Mouse (Mus musculus) small intestine, adult 2 months (tissue): Measurements from ENCODE around the gene Ubxn2a. TPM values are rescaled to one million over a fixed set of nuclear protein-coding genes. Genes with fewer than 3 reads are reported as not detected.
"Not testable (repeated sequence)": the region's sequence is repeated elsewhere in the genome, so short reads cannot be mapped to it uniquely, and the experiment has no call there.

ENCODE experiments used
- H3K27ac ChIP-seq: fragments of 200-500 bp; 2 replicates; pipeline ENCODE4 v1.5.1; 2012; ENCODE audit warnings: low read depth, low read length, control low read depth, inconsistent platforms; ENCODE audit not compliant: insufficient read depth
- H3K27me3 ChIP-seq: fragments of 200-500 bp; 2 replicates; pipeline ENCODE4 v1.6.1; 2012; ENCODE audit warnings: mild to moderate bottlenecking, moderate library complexity, low read length, inconsistent platforms; ENCODE audit not compliant: control insufficient read depth, insufficient read depth
- H3K36me3 ChIP-seq: fragments of 200-500 bp; 2 replicates; pipeline ENCODE4 v1.6.1; 2012; ENCODE audit warnings: mild to moderate bottlenecking, low read length, control low read depth, inconsistent platforms; ENCODE audit not compliant: control insufficient read depth, insufficient read depth
- H3K4me1 ChIP-seq: fragments of 200-500 bp; 2 replicates; pipeline ENCODE4 v1.6.1; 2012; ENCODE audit warnings: low read length, inconsistent platforms, mixed read lengths; ENCODE audit not compliant: control insufficient read depth, insufficient read depth, insufficient read length
- H3K4me3 ChIP-seq: fragments of 200-500 bp; 2 replicates; pipeline ENCODE4 v1.5.1; 2012; ENCODE audit warnings: low read depth, mild to moderate bottlenecking, control low read depth, inconsistent platforms, low read length, moderate library complexity
- CTCF ChIP-seq: fragments of 200-500 bp; IDR thresholded peaks from 2 replicates; pipeline ENCODE4 v1.5.1; 2012; ENCODE audit warnings: low read depth, mild to moderate bottlenecking, control low read depth, inconsistent platforms, low read length, moderate library complexity, mixed read lengths; ENCODE audit not compliant: insufficient replicate concordance, insufficient read length; ENCODE audit errors: extremely low read depth
- POLR2A ChIP-seq: fragments of 200-500 bp; IDR thresholded peaks from 2 replicates; pipeline ENCODE4 v1.6.1; 2012; ENCODE audit warnings: low read depth, mild to moderate bottlenecking, control low read depth, inconsistent platforms, low read length, moderate library complexity
- WGBS: fragments of 180-500 bp; shearing (Covaris S2); methylation state at CpG from one replicate; pipeline ENCODE4 v1.1.7; 2018; 5-methylcytosine and 5-hydroxymethylcytosine counted together
- polyA plus RNA-seq: library from polyadenylated mRNA; depleted of rRNA; stranded (reverse); fragments of >200 nt; gene quantifications from 2 replicates; pipeline ENCODE4 v1.2.3, GENCODE M21; 2012

The Ubxn2a gene
- polyA plus RNA-seq, 1 experiment: 12.2 TPM

- Histone ChIP-seq H3K27me3 (no peaks in the 10 kb centered on the region), H3K4me1 (peaks cover 10% of the 10 kb centered on the region; the same call in 1 of the 2 replicates), H3K36me3 (no peaks in the 10 kb centered on the region), H3K4me3 (peak within 1 kb of the TSS; percentile 90), H3K27ac (peak within 1 kb of the TSS; percentile 87)
- under 1% methylated on average over 88 of the region's 89 CpGs for WGBS
- TF ChIP-seq POLR2A: peak; percentile 95
- TF ChIP-seq CTCF: peak; percentile 89
These were observed 9.7 kb upstream of the Ubxn2a start, which contains the start of gene Atad2b for GRCm38 (mm10) chr12:4916994-4917804. Gene Atad2b, plus strand, starts transcription at chr12:4917353.

- no peaks in the 10 kb centered on the region for H3K36me3 ChIP-seq
- no peak overlapping the region for H3K4me3 ChIP-seq
- TF ChIP-seq POLR2A (no peak), CTCF (no peak)
- no peaks in the 10 kb centered on the region for H3K27me3 ChIP-seq
- H3K27ac ChIP-seq: no peak overlapping the region; the same call in 1 of the 2 replicates
- 76% methylated on average over 3 of the region's 3 CpGs for WGBS
- peaks cover 10% of the 10 kb centered on the region; the same call in 1 of the 2 replicates for H3K4me1 ChIP-seq
These were observed 7.4 kb upstream of the Ubxn2a start for GRCm38 (mm10) chr12:4914944-4915343.

- Histone ChIP-seq H3K27ac (peak overlapping the region; percentile 73; the same call in 1 of the 2 replicates), H3K27me3 (no peaks in the 10 kb centered on the region), H3K36me3 (no peaks in the 10 kb centered on the region), H3K4me1 (peaks cover 10% of the 10 kb centered on the region; the same call in 1 of the 2 replicates), H3K4me3 (no peak overlapping the region)
- WGBS: 62% methylated on average over 3 of the region's 3 CpGs
- TF ChIP-seq POLR2A (no peak), CTCF (no peak)
These were observed 6.9 kb upstream of the Ubxn2a start for GRCm38 (mm10) chr12:4914441-4914840.

- Histone ChIP-seq H3K4me3 (no peak overlapping the region), H3K4me1 (peaks cover 10% of the 10 kb centered on the region; the same call in 1 of the 2 replicates), H3K36me3 (no peaks in the 10 kb centered on the region), H3K27me3 (no peaks in the 10 kb centered on the region), H3K27ac (peak overlapping the region; percentile 53)
- TF ChIP-seq CTCF (no peak), POLR2A (no peak)
- WGBS: 49% methylated on average over 4 of the region's 4 CpGs
These were observed 4.2 kb upstream of the Ubxn2a start for GRCm38 (mm10) chr12:4911716-4912115.

GRCm38 (mm10) chr12:4910496-4910895, 3.0 kb upstream of the Ubxn2a start:
- peaks cover 10% of the 10 kb centered on the region; the same call in 1 of the 2 replicates for H3K4me1 ChIP-seq
- not testable (repeated sequence) for H3K36me3 ChIP-seq, H3K27ac ChIP-seq, H3K4me3 ChIP-seq, H3K27me3 ChIP-seq
- 77% methylated on average over 1 of the region's 1 CpGs for WGBS

- TF ChIP-seq CTCF (no peak), POLR2A (no peak)
- Histone ChIP-seq H3K36me3 (peaks cover 4% of the 10 kb centered on the region), H3K27me3 (no peaks in the 10 kb centered on the region), H3K4me3 (no peak overlapping the region), H3K4me1 (peaks cover 7% of the 10 kb centered on the region; the same call in 1 of the 2 replicates), H3K27ac (no peak overlapping the region)
- WGBS: 79% methylated on average over 7 of the region's 7 CpGs
These were observed 886 bp upstream of the Ubxn2a start for GRCm38 (mm10) chr12:4908391-4908790.

GRCm38 (mm10) chr12:4906476-4906875, 1.0 kb downstream of the Ubxn2a start:
- Histone ChIP-seq H3K4me1 (no peaks in the 10 kb centered on the region; the same call in 1 of the 2 replicates), H3K27ac (peak overlapping the region; percentile 98), H3K27me3 (no peaks in the 10 kb centered on the region), H3K36me3 (peaks cover 7% of the 10 kb centered on the region), H3K4me3 (peak overlapping the region; percentile 93)
- no peak for TF ChIP-seq POLR2A
- TF ChIP-seq CTCF: no peak
- WGBS: 10% methylated on average over 7 of the region's 7 CpGs
